Mouse (Mus musculus) G1E (cell line): ENCODE results near the gene Cenpf.

Experiments
- CTCF ChIP-seq: IDR thresholded peaks from 2 replicates; pipeline ENCODE4 v1.5.1; 2012; ENCODE audit warnings: low read depth, low read length, inconsistent platforms, mixed read lengths
- GATA2 ChIP-seq: IDR thresholded peaks from 2 replicates; pipeline ENCODE4 v1.6.1; 2012; ENCODE audit warnings: low read depth, low read length, inconsistent platforms, borderline replicate concordance
- POLR2AphosphoS5 ChIP-seq: IDR thresholded peaks from 2 replicates; pipeline ENCODE4 v1.6.1; 2012; ENCODE audit warnings: low read depth, low read length, inconsistent platforms; ENCODE audit not compliant: insufficient replicate concordance

DNA sequence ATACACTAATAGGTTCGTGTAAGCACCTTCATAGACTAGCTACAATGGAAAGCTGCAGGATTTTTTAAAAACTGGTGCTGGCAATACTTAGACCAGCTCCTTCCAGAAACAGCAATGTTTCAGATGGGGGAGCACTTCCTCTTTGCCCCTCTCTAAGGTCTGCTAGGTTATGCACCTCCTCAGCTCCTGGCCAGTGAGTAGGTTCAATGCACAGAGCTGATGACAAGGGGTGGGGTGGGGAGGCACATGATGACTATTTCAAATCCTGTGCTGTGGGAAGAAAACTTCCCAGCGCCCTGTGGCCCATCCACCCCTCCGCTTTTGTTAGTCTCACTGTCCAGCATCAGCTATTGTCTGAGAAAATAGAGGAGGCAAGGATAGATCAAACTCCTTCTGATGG is 79.8 kb downstream of the Cenpf start:
- TF ChIP-seq CTCF (no peak), POLR2AphosphoS5 (no peak), GATA2 (no peak)
